Mouse (Mus musculus): ENCODE measurements around the gene Hps1. TPM values are rescaled to one million over a fixed set of nuclear protein-coding genes. Genes with fewer than 3 reads are reported as not detected.
"Not testable (repeated sequence)": the region's sequence is repeated elsewhere in the genome, so short reads cannot be mapped to it uniquely, and the experiment has no call there.

The Hps1 gene
- total RNA-seq (2021), result 10 to 100 TPM; 25.7 to 29.1 TPM
- polyA plus RNA-seq (2012; rRNA removed), result 185 and 307 TPM in 2 replicates
- long read RNA-seq, transcript Hps1-208 (20 exons, 2,847 nt), result major isoform, 24 of 42 reads
- long read RNA-seq, partial matches to known transcripts, result 8 of 42 reads
- long read RNA-seq, other reads (novel, unspliced or antisense), result 9 of 42 reads

- peak; percentile 94 for DNase-seq
Observed at GRCm38 (mm10) chr19:42779531-42780155, at the start of gene Hps1. Gene Hps1, minus strand, starts transcription at chr19:42779978.

DNA sequence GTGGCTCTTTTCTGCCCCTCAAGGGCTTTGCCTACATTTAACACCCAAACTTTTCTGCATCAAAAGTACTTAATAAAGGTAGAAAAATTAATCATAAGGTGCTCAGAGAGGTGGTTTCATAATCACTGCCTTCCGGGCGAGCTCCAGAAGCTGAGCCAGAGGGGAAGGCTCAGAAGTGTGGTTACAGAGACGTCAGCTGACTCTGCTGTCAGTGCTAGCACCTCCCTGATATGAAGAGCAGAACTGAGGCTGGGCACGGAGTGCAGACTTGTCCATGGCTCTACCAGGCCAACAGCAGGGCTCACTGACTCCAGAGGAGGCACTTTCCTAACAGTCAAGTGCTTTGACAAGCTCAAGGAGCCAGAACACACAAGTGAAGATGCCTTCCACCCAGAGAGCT lies 49.4 kb upstream of the Hps1 start:
- no peak for DNase-seq

- no peak for DNase-seq
Observed at GRCm38 (mm10) chr19:42827843-42828242, 48.1 kb upstream of the Hps1 start.

- no peak for DNase-seq
Observed at GRCm38 (mm10) chr19:42820109-42820508, 40.3 kb upstream of the Hps1 start.

DNA sequence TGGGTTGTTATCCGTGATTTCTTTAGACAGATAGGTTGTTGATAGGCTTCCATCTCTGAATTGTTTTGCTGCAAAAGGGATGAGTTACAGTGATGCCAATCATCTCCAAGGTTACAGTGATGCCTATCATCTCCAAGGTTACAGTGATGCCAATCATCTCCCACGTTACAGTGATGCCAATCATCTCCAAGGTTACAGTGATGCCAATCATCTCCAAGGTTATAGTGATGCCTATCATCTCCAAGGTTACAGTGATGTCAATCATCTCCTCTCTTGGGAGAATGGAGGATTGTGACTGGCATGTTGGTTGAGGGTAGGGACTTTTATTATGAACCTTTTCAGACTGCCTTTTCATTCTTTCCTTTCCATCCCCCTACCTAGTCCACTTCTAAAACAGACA lies 38.0 kb upstream of the Hps1 start:
- DNase-seq, result no peak

DNA sequence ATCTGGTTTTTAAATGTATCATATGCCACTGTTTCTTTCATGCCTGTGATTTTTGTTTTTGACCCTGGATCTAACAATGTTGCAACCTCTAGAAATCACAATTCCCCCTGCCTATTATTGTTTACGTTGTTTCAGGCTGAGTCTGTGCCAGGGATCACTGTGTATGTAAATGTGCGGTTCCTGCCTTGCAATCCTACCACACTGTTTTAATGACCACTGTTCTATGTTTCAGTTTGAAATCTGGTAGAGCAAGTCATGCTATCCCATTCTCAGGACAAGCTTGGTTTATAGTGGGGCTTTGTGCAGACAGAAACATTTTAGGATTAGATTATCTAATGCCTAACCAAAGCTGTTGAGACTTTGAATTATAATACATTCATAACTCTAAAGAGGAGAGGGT lies 36.5 kb upstream of the Hps1 start:
- DNase-seq, result no peak

DNA sequence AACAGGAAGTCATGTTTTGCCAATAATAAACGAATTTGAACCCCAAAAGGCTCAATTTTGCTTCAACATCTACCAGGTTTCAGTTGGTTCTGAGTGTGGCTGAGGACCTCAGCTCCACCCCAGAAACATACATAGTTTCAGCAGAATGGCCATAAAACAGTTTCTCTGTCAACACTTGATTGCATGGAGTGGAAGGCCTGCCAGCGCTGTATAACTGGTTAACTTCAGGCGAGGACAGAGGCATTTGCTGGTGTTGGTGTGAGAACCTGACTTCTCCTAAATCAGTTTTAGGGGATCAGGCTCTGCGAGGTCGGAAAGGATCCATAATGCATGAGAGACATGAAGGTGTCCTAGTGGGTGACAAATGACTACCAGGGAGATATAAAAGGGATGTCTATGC lies 30.4 kb upstream of the Hps1 start:
- no peak for DNase-seq

DNA sequence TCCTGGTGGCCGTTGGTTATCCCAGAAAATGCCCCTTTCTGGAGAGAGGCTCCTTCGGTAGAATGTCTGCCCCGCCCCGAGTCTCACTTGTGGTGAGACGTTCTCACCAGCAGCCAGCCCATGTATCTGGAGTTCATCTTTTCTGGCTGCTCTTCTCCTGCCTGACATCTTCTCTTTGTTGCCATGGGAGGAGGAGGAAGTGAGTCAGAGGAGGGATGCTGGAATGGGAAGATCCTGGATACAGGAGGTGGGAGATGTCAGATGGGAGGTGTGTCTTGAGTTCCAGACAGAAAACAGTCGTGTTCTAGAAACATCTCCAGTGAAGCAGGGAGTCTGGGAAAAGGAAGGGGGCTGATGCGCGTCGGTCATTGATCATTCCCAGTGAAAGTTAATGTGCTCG lies 29.7 kb upstream of the Hps1 start:
- no peak for DNase-seq

DNA sequence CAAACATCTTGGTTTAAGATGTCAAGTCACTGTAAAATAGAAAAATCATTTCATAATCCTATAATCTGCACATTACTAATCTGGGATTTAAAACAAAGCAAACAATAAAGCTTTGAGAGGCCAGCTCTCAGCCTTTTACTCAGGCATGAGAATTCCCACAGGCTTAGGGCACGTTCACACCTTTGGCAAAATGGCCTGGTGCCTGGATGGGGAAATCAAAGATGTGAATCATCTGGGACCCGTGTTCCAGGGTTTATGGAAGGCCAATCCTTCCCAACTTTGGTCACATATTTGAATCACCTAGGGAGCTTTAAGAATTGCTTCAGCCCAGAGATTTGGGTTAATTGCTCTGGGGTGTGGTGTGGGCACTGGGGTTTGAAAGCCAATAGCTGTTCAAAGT lies 18.1 kb upstream of the Hps1 start:
- no peak for DNase-seq

GRCm38 (mm10) chr19:42795801-42796200 lies 16.0 kb upstream of the Hps1 start:
- no peak for DNase-seq

DNA sequence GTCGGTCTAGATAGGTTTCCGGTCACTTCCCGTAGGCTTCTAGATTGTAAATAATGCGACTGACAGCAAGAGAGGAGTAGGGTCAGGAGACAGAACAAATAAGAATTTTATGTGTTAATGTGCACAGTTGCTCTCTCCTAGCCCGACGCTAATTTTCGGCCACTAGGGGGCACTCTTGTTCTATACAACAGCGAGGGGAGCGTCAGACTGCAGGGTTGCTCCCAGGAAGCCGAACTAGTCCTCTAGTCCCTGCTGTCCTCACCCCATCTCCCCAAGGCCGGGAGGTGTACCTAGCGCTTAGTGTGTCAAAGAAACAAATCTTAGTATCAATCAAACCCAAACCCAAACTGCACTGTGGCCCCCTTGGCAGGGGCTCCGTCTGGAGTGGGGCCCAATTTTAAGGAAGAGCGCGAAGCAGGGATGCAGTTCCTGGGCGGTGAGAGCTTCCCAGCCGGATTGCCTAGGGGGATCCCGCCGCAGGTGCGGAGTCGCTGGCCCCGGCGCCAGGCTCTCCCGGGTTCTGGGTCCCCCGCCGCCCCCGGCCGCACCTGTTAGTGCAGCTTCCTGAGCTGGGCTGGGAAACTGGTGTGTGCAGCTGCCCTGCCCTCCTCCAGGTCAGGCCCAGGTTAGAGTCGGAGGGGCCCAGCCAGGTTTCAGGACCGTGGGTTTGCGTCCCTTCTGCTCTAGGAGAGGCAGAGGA lies 15.3 kb upstream of the Hps1 start:
- peak; percentile 83 for DNase-seq

DNA sequence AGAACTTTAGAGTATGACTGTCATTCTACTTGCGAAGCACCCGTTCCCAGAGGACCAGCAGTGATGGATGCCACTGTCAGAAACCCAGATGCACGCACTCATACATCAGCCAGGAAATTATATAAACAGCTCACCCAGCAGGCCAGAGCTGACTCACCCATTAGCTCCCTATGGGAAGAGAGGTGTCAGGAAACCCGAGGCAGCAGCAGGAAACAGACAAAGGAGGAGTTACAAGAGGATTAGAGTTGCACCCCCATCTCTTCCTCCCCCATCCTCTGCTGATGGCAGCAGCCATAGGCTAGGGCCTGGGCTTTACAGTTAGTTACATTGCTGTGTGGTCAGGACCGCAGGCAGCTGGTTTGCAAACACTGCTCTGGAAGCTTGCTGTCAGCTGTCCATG lies 8.5 kb upstream of the Hps1 start:
- DNase-seq, result no peak

GRCm38 (mm10) chr19:42785562-42786220 lies 5.9 kb upstream of the Hps1 start:
- no peak for DNase-seq

GRCm38 (mm10) chr19:42785129-42785528 lies 5.4 kb upstream of the Hps1 start:
- DNase-seq, result no peak

DNA sequence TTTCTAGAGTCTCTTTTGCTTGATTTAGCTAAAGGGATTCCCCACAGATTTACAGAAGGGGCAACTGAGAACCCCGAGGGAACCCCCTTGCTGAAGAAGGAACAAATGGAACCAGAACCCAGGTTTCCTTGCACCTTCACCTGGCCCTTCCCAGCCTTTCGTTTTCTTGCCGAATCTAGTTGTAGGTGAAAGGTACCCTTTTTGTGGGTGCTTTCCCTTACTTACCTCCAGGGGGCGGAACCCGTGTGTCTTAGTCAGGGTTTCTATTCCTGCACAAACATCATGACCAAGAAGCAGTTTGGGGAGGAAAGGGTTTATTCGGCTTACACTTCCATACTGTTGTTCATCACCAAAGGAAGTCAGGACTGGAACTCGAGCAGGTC lies 369 bp upstream of the Hps1 start:
- DNase-seq, result not testable (repeated sequence)

DNA sequence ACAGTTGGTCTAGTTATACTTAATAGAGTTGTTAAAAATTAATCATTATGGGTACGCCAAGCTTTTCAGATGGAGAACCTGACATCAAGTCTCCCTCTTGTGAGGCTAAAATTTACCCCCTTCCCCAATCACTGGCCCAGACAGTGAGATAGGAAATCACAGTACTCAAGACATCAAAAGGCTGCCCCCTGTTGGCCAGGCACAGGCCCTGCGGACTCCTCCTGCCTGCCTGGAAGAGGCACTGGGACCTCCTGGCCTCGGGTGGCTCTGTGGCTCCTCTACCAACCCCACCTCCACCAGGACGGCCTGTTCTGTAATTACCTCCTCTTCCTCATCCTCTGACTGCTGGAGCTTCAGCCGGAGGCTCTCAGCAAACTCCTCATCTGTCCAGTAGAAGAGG lies 2.0 kb downstream of the Hps1 start:
- peak; percentile 39 for DNase-seq

DNA sequence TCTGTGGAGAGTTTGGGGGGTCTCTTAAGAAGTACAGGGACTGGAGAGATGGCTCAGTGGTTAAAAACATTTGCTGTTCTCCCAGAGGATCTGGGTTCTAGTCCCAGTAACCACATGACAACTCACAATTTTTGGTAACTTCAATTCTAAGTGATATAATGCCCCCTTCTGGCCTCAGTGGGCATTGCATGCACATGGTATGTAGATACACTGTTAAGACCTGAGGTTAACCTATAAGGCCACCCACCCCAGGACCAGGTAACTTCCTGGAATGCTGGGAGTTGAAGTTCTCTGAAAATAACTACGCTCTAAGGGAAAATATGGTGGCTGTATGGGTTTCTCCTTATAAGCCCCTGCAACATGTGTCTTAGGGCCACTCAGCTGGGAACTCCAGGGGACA lies 3.0 kb downstream of the Hps1 start:
- no peak for DNase-seq

GRCm38 (mm10) chr19:42770141-42770872 lies 9.5 kb downstream of the Hps1 start:
- DNase-seq, result peak; percentile 87

DNA sequence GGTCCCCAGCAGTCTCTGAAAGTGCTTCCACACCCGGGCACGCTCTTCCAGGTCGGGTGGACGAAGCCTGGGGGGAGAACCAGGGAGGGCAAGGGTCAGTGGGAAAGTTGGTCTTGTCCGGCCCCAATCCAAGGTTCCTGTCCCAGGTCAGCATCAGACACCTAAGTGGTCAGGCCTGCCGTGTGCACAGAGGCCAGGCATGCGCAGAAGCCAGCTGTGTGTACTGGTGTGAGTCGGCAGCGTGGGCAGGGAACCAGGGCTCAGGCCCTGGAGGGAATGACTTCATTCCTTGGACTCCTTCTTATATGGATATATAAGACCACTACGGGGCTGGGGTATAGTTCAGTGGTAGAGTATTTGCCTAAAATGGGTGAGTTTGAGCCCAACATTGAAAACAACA lies 10.1 kb downstream of the Hps1 start:
- no peak for DNase-seq

DNA sequence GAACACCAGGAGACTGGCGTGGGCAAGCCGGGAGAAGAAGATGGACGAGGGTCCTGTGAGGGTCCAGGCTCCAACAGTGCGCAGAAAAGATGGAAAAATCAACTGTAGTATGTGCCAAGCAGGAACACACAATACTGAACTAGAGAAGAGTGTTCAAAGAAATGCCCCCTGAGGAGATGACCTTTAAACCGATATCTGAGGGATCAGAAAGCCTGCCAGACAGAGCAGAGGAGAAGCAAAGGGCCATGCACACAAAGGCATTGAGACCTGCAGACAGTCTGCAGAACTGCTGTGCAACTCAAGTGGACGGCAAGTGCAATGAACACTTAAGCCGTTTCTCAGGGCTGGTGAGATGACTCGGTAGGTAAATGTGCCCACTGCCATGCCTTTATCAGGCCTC lies 12.4 kb downstream of the Hps1 start:
- DNase-seq, result no peak

- DNase-seq, result no peak
Observed at GRCm38 (mm10) chr19:42764398-42764797, 15.4 kb downstream of the Hps1 start.

DNA sequence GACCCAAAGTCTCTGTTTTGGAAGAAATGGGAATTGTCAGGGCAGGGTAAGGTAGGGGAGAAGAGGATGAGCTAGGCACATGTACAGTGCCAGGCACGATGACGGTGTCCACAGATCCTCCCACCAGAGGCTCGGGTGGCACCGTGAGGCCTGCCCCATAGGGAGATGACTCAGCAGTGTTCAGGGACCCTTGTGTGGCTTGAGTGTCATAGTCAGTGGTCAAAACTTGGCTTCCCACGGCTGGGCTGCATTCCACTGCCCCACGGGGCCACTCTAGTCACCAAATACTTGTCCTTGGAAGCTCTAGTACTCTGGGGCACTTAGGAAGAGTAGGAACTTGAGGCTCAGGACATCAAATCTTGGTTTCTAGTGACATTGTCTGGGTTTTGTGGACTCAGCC lies 23.1 kb downstream of the Hps1 start:
- peak; percentile 54 for DNase-seq

All from adrenal gland, adult 2 months (tissue).